Mouse (Mus musculus) stomach, postnatal 0 days (tissue): Measurements from ENCODE around the gene B4galnt2. TPM values are rescaled to one million over a fixed set of nuclear protein-coding genes. Genes with fewer than 3 reads are reported as not detected.
A peak's percentile ranks its signal among the peaks of the same experiment; 100 is the strongest.
"Not testable (repeated sequence)": the region's sequence is repeated elsewhere in the genome, so short reads cannot be mapped to it uniquely, and the experiment has no call there.

Experiments used
- ATAC-seq: fragments of 200-750 bp; cut with Nextera tagmentation; 2 replicates; pipeline ENCODE4 v1.8.0; 2017; ENCODE audit not compliant: low FRiP score, low TSS enrichment
- DNase-seq: peaks from one replicate; pipeline ENCODE4 v3.0.0-alpha.2; 2016; ENCODE audit warnings: low spot score
- H3K27ac ChIP-seq: fragments of 300-500 bp; sonication (generic); replicated peaks from 2 replicates; pipeline ENCODE4 v1.5.1; 2014; ENCODE audit warnings: mild to moderate bottlenecking, control low read depth
- H3K27me3 ChIP-seq: fragments of 300-500 bp; sonication (generic); 2 replicates; pipeline ENCODE4 v1.6.1; 2014; ENCODE audit warnings: low read length; ENCODE audit not compliant: control insufficient read depth, insufficient read depth
- H3K36me3 ChIP-seq: fragments of 300-500 bp; sonication (generic); 2 replicates; pipeline ENCODE4 v1.6.1; 2014; ENCODE audit warnings: low read length, mixed read lengths; ENCODE audit not compliant: control insufficient read depth, insufficient read depth
- H3K4me1 ChIP-seq: fragments of 300-500 bp; sonication (generic); replicated peaks from 2 replicates; pipeline ENCODE4 v1.6.1; 2014; ENCODE audit warnings: antibody characterized with exemption; ENCODE audit not compliant: control insufficient read depth, insufficient read depth
- H3K4me2 ChIP-seq: fragments of 300-500 bp; sonication (generic); replicated peaks from 2 replicates; pipeline ENCODE4 v1.6.1; 2014; ENCODE audit warnings: low read depth, mild to moderate bottlenecking, control low read depth, moderate library complexity
- H3K4me3 ChIP-seq: fragments of 300-500 bp; sonication (generic); 2 replicates; pipeline ENCODE4 v1.5.1; 2014; ENCODE audit warnings: low read depth, low read length, control low read depth
- H3K9ac ChIP-seq: fragments of 300-500 bp; sonication (generic); 2 replicates; pipeline ENCODE4 v1.6.1; 2014; ENCODE audit warnings: mild to moderate bottlenecking, low read length, control low read depth, mixed read lengths
- H3K9me3 ChIP-seq: fragments of 300-500 bp; sonication (generic); 2 replicates; pipeline ENCODE4 v1.6.1; 2016; ENCODE audit warnings: low read length; ENCODE audit not compliant: control insufficient read depth
- CTCF ChIP-seq: IDR thresholded peaks from 2 replicates; pipeline ENCODE4 v1.5.1; 2016; ENCODE audit warnings: antibody characterized with exemption, low read depth, mild to moderate bottlenecking, moderate library complexity
- EP300 ChIP-seq: optimal IDR thresholded peaks from 2 replicates; pipeline ENCODE3; 2016; ENCODE audit warnings: antibody characterized with exemption
- WGBS: fragments of 180-500 bp; shearing (Covaris S2); extraction: QIAGEN DNeasy Blood & Tissue Kit; methylation state at CpG from one replicate; pipeline ENCODE4 v1.1.7; 2014; 5-methylcytosine and 5-hydroxymethylcytosine counted together
- polyA plus RNA-seq: library from polyadenylated mRNA; unstranded; fragments of >200 nt; fragmentation: Nextera tagmentation; extraction: Ambion mirVana; gene quantifications from 2 replicates; pipeline ENCODE4 v1.2.1, GENCODE M21; 2015

B4galnt2 gene
- polyA plus RNA-seq, 1 experiment from 2014 or later = 4.6 TPM

DNA sequence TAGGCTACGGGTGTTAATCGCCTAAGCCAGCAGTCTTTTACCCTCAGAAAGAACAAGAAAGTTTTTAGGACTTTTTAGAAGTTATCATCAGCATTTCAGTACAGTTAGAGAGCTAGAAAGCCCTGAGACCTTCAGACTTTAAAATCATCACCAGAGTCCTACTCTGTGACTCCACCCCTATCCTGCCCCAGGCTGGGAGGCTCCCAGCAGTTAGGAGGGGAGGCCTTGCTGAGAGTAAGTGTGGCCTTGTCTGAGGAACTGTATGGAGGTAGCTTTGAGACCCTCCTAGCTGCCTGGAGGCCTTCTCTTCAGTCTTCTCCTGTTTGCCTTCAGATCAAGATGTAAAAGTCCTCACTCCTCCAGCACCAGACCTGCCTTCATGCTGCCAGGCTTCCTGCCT is 9.5 kb upstream of the B4galnt2 start:
- Histone ChIP-seq H3K9me3 (no peaks in the 10 kb centered on the region), H3K36me3 (no peaks in the 10 kb centered on the region), H3K4me2 (no peak overlapping the region), H3K9ac (no peak overlapping the region), H3K4me3 (no peak overlapping the region), H3K27me3 (no peaks in the 10 kb centered on the region), H3K27ac (no peak overlapping the region), H3K4me1 (no peaks in the 10 kb centered on the region)
- no peak for TF ChIP-seq EP300
- no peak for TF ChIP-seq CTCF
- ATAC-seq = no peak
- no peak for DNase-seq
- WGBS = 39% methylated on average over 2 of the region's 2 CpGs

DNA sequence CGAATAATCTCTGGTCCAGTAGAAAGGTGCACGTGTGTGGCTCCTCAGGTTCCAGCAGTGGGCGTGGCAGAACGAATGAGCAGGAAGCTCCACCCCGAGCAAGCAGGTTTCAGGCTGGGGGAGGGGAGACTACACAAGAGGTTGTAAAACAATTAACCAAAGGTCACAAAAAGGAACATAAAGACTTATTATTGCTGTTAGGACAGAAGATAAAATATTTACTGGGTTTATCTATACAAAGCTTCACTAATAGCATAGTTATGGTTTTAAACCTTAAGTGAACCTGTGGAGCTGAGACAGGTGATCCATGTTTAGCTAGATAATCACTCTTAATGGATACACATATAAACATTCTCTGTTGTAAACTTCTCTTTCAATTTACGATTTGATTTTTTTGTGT is 8.8 kb upstream of the B4galnt2 start:
- DNase-seq, H3K4me3 ChIP-seq, H3K9me3 ChIP-seq, ATAC-seq, H3K9ac ChIP-seq, H3K27me3 ChIP-seq, H3K27ac ChIP-seq, H3K4me2 ChIP-seq, H3K36me3 ChIP-seq, H3K4me1 ChIP-seq: not testable (repeated sequence)
- 5% methylated on average over 3 of the region's 6 CpGs for WGBS

DNA sequence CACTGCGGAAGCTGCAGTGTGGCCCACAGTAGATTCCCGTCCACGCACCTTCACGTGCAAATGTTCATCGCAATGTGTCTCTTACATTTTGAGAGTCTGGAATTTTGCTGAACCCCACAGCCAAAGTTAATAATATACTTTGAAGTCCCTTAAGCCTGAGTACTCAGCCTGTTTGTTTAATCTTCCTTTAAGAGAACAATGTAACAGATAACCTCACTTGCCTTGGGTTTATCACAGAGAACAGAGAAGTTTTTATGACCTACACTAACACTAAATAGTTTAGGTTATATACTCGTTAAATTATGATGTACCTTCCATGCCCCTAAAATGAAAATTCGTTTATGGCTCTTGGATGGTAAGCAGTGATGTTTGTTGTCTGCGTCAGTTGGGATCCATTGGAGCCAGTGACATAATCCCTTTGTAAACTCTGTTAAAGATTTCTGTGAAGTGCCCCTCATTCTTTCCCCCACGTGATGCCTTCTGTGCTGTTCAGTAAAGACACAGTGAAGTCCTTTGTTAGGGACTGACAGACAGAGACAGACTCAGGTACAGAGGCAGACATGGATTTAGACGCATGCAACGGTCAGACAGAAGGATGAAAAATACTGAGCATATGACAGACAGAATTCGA is 7.4 kb upstream of the B4galnt2 start:
- Histone ChIP-seq H3K9me3 (no peaks in the 10 kb centered on the region), H3K36me3 (no peaks in the 10 kb centered on the region), H3K4me3 (no peak overlapping the region), H3K27me3 (no peaks in the 10 kb centered on the region), H3K4me1 (no peaks in the 10 kb centered on the region), H3K4me2 (no peak overlapping the region), H3K9ac (no peak overlapping the region), H3K27ac (no peak overlapping the region)
- ATAC-seq (no peak), DNase-seq (no peak)
- WGBS = 45% methylated on average over 12 of the region's 12 CpGs
- TF ChIP-seq EP300 (no peak), CTCF (no peak)

DNA sequence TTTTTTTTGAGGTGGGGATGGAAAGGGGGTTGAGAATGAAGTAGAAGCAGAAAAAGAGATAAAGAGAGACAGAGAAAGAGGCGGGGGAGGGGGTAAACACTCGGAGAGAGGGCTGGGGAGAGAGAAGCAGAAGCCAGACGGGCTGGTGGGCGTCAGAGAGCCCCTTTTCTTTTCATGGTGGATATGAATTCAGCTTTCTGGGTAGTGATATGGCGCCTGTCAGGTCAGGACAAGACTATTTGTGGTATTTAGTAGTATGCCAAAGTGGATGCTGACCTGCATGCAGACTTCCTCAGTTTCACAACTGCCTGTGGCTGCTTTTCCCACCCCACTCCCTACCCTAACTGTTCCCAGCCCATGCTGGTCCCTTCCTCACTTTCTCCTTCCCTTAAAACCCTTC is 1.7 kb upstream of the B4galnt2 start:
- Histone ChIP-seq H3K4me1 (0 out of 2 replicates have a peak, but pooled peaks cover 3% of the 10 kb centered on the region), H3K4me3 (no peak overlapping the region), H3K4me2 (no peak overlapping the region), H3K9ac (no peak overlapping the region), H3K9me3 (no peaks in the 10 kb centered on the region), H3K36me3 (no peaks in the 10 kb centered on the region), H3K27ac (no peak overlapping the region), H3K27me3 (peaks cover 8% of the 10 kb centered on the region)
- DNase-seq (no peak), ATAC-seq (no peak)
- TF ChIP-seq EP300 = no peak
- TF ChIP-seq CTCF = no peak
- 20% methylated on average over 5 of the region's 5 CpGs for WGBS

DNA sequence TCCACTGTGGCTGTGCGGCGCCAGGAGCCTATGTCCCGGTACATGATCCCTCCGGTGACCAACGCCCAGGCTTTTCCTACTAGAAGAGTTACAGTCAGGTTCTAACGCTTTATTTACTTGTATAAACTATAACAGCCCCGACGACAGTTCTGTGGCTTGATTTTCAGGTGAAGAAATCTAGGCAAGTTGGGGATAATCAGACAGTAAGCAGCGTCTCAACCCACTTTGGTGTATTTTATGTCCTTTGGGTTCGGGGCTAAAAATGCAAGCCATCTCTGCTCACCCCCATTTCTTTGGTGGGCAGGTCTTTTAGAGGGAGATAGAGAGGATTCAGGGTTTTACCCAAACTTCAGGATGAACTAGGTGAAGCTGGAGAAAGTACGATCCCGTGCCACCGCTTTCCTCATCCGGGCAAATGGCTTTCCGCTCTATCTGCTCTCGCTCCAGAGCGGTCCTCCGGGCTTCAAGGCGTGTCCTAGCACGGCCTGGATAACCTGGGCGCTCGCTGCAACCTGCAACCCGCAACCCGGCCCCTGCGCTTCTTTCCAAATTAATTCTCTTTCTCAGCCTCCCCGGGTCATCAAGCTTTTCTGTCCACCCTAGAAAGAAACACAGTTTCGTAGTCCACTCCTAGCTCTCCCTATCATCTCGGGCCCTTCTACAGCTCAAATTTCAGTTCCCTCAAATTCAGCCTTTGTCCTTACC is 467 bp upstream of the B4galnt2 start:
- ATAC-seq (0 out of 2 replicates have a peak, but pooled peaks have one; percentile 8), DNase-seq (peak; percentile 42)
- 0 out of 2 replicates have a peak, but pooled peaks cover 3% of the 10 kb centered on the region for H3K4me1 ChIP-seq
- no peaks in the 10 kb centered on the region for H3K9me3 ChIP-seq
- TF ChIP-seq CTCF (no peak), EP300 (no peak)
- no peak overlapping the region for H3K9ac ChIP-seq
- peak overlapping the region; percentile 44 for H3K4me2 ChIP-seq
- H3K27me3 ChIP-seq = peaks cover 8% of the 10 kb centered on the region
- peak overlapping the region; percentile 26 for H3K4me3 ChIP-seq
- no peak overlapping the region for H3K27ac ChIP-seq
- H3K36me3 ChIP-seq = no peaks in the 10 kb centered on the region
- 2% methylated on average over 28 of the region's 28 CpGs for WGBS

DNA sequence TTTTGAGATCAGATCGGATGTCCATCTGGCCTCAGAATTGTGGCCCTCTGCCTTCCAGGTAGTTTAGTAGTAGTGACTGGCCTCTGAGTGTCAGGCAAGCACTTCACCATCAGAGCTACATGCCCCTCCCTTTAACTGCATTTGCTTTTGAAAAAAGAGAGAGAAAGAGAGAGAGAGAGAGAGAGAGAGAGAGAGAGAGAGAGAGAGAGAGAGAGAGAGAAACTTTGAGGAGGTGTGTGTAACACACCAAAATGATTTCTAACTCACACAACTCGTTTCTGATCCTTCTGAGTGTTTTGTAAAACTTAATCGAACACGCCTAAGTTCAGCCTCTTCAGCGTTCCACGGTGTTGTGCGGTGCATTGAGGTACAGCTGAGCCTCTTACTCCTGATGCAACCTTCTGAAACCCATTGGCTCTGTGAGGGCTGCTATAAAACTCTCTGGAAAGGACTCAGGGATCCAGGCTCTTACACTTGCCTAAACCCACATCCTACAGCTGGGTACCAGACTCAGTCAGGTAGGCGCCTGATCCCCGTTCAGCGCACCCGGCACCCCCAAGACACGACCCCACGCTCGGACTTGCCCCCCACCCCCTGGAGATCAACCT is 628 bp downstream of the B4galnt2 start:
- TF ChIP-seq EP300 (no peak), CTCF (no peak)
- H3K4me3 ChIP-seq = peak overlapping the region; percentile 26
- WGBS = 7% methylated on average over 14 of the region's 14 CpGs
- DNase-seq (no peak), ATAC-seq (no peak)
- H3K27me3 ChIP-seq = peaks cover 8% of the 10 kb centered on the region
- no peak overlapping the region for H3K9ac ChIP-seq
- no peaks in the 10 kb centered on the region for H3K9me3 ChIP-seq
- no peaks in the 10 kb centered on the region for H3K36me3 ChIP-seq
- 0 out of 2 replicates have a peak, but pooled peaks cover 3% of the 10 kb centered on the region for H3K4me1 ChIP-seq
- no peak overlapping the region for H3K27ac ChIP-seq
- peak overlapping the region; percentile 44 for H3K4me2 ChIP-seq
